Mouse (Mus musculus) CH12.LX (cell line): Measurements from ENCODE around the gene Nlrc3. TPM values are rescaled to one million over a fixed set of nuclear protein-coding genes. Genes with fewer than 3 reads are reported as not detected.

Experiments used
- DNase-seq: peaks from one replicate; pipeline ENCODE4 v3.0.0-alpha.2; 2013; ENCODE audit errors: extremely low read depth
- H3K27ac ChIP-seq: 2 replicates; pipeline ENCODE4 v1.5.1; 2012; ENCODE audit warnings: low read depth, mild to moderate bottlenecking, control low read depth, moderate library complexity; ENCODE audit not compliant: insufficient read depth
- H3K27me3 ChIP-seq: replicated peaks from 2 replicates; pipeline ENCODE3; 2012; ENCODE audit warnings: inconsistent platforms
- H3K36me3 ChIP-seq, 2 experiments: replicated peaks in 1 of 2; 2 replicates each; pipeline versions ENCODE3 to v1.6.1; 2012; ENCODE audit warnings: inconsistent platforms in 1 of 2, low read length in 1 of 2, mild to moderate bottlenecking in 1 of 2, mixed read lengths in 1 of 2, moderate library complexity in 1 of 2; ENCODE audit not compliant: control insufficient read depth in 1 of 2, insufficient read depth in 1 of 2
- H3K4me1 ChIP-seq, 2 experiments: 2 replicates each; pipeline ENCODE4 v1.6.1; 2012; ENCODE audit warnings: inconsistent platforms in 1 of 2, moderate library complexity in 1 of 2; ENCODE audit not compliant: insufficient read depth in 2 of 2, control insufficient read depth in 1 of 2
- H3K4me2 ChIP-seq: 2 replicates; pipeline ENCODE4 v1.6.1; 2012; ENCODE audit warnings: low read depth, mild to moderate bottlenecking, control low read depth; ENCODE audit not compliant: poor library complexity, insufficient read depth, severe bottlenecking
- H3K4me3 ChIP-seq, 3 experiments: fragments of 150-350 bp in 1 of 3; sonication (generic) in 1 of 3; replicated peaks in 1 of 3; 2 replicates each; pipeline versions ENCODE3 to v1.5.1; 2011 to 2012; ENCODE audit warnings: low read depth in 2 of 3, low read length in 2 of 3, mild to moderate bottlenecking in 2 of 3, moderate library complexity in 2 of 3, control low read depth in 1 of 3, improper control_type of control experiment in 1 of 3, inconsistent platforms in 1 of 3, mixed read lengths in 1 of 3; ENCODE audit not compliant: poor library complexity in 1 of 3
- H3K79me2 ChIP-seq: replicated peaks from 2 replicates; pipeline ENCODE4 v1.6.1; 2012; ENCODE audit warnings: mild to moderate bottlenecking, moderate library complexity; ENCODE audit not compliant: control insufficient read depth, poor library complexity, insufficient read depth, severe bottlenecking; ENCODE audit errors: extremely low read depth
- H3K9ac ChIP-seq: 2 replicates; pipeline ENCODE4 v1.6.1; 2012; ENCODE audit warnings: low read depth, mild to moderate bottlenecking, control low read depth, moderate library complexity; ENCODE audit not compliant: insufficient read depth
- H3K9me3 ChIP-seq: replicated peaks from 2 replicates; pipeline ENCODE3; 2012; ENCODE audit warnings: low read length, inconsistent platforms, mixed read lengths
- BHLHE40 ChIP-seq: IDR thresholded peaks from 2 replicates; pipeline ENCODE4 v1.6.1; 2011; ENCODE audit warnings: mild to moderate bottlenecking, low read depth, low read length, improper control_type of control experiment
- CHD1 ChIP-seq: IDR thresholded peaks from 2 replicates; pipeline ENCODE4 v1.6.1; 2012; ENCODE audit warnings: low read depth, low read length, improper control_type of control experiment, inconsistent platforms
- CHD2 ChIP-seq: IDR thresholded peaks from 2 replicates; pipeline ENCODE4 v1.6.1; 2011; ENCODE audit warnings: low read length, improper control_type of control experiment
- CTCF ChIP-seq, 2 experiments: IDR thresholded peaks in 1 of 2; conservative IDR thresholded peaks in 1 of 2; 2 replicates each; pipeline ENCODE4 v1.5.1; 2011 to 2012; ENCODE audit warnings: low read depth in 2 of 2, low read length in 2 of 2, improper control_type of control experiment in 1 of 2, inconsistent platforms in 1 of 2, mild to moderate bottlenecking in 1 of 2, moderate library complexity in 1 of 2
- E2F4 ChIP-seq: IDR thresholded peaks from 2 replicates; pipeline ENCODE4 v1.6.1; 2011; ENCODE audit warnings: low read depth, low read length, improper control_type of control experiment; ENCODE audit not compliant: insufficient replicate concordance
- ELF1 ChIP-seq: IDR thresholded peaks from 2 replicates; pipeline ENCODE4 v1.6.1; 2014; ENCODE audit warnings: low read depth, mild to moderate bottlenecking, inconsistent platforms, low read length, improper control_type of control experiment
- EP300 ChIP-seq: IDR thresholded peaks from 2 replicates; pipeline ENCODE4 v1.6.1; 2011; ENCODE audit warnings: low read length, improper control_type of control experiment
- ETS1 ChIP-seq: conservative IDR thresholded peaks from 2 replicates; pipeline ENCODE4 v1.6.1; 2012; ENCODE audit warnings: low read depth, mild to moderate bottlenecking, inconsistent platforms, low read length, improper control_type of control experiment, moderate library complexity
- GABPA ChIP-seq: IDR thresholded peaks from 2 replicates; pipeline ENCODE4 v1.6.1; 2012; ENCODE audit warnings: low read depth, low read length, improper control_type of control experiment, inconsistent platforms; ENCODE audit not compliant: insufficient replicate concordance
- HCFC1 ChIP-seq: IDR thresholded peaks from 2 replicates; pipeline ENCODE4 v1.6.1; 2012; ENCODE audit warnings: low read depth, mild to moderate bottlenecking, inconsistent platforms, low read length, improper control_type of control experiment
- IRF4 ChIP-seq: IDR thresholded peaks from 2 replicates; pipeline ENCODE4 v1.6.1; 2014; ENCODE audit warnings: low read depth, mild to moderate bottlenecking, inconsistent platforms, low read length, improper control_type of control experiment
- JUN ChIP-seq: IDR thresholded peaks from 2 replicates; pipeline ENCODE4 v1.6.1; 2011; ENCODE audit warnings: low read depth, mild to moderate bottlenecking, low read length, improper control_type of control experiment, moderate library complexity; ENCODE audit not compliant: insufficient read depth
- JUND ChIP-seq: conservative IDR thresholded peaks from 2 replicates; pipeline ENCODE4 v1.6.1; 2011; ENCODE audit warnings: low read depth, low read length, improper control_type of control experiment
- KAT2A ChIP-seq: IDR thresholded peaks from 2 replicates; pipeline ENCODE4 v1.6.1; 2012; ENCODE audit warnings: low read length, improper control_type of control experiment, inconsistent platforms; ENCODE audit not compliant: insufficient replicate concordance
- MAFK ChIP-seq: IDR thresholded peaks from 2 replicates; pipeline ENCODE4 v1.6.1; 2011; ENCODE audit warnings: low read length, improper control_type of control experiment; ENCODE audit not compliant: insufficient replicate concordance
- MAX ChIP-seq: IDR thresholded peaks from 2 replicates; pipeline ENCODE4 v1.6.1; 2011; ENCODE audit warnings: low read length, improper control_type of control experiment
- MAZ ChIP-seq: IDR thresholded peaks from 2 replicates; pipeline ENCODE4 v1.6.1; 2012; ENCODE audit warnings: low read depth, mild to moderate bottlenecking, inconsistent platforms, low read length, improper control_type of control experiment, moderate library complexity
- MEF2A ChIP-seq: IDR thresholded peaks from 2 replicates; pipeline ENCODE4 v1.6.1; 2014; ENCODE audit warnings: low read depth, mild to moderate bottlenecking, inconsistent platforms, low read length, improper control_type of control experiment, borderline replicate concordance
- MXI1 ChIP-seq: IDR thresholded peaks from 2 replicates; pipeline ENCODE4 v1.6.1; 2011; ENCODE audit warnings: mild to moderate bottlenecking, low read depth, low read length, improper control_type of control experiment
- MYC ChIP-seq: IDR thresholded peaks from 2 replicates; pipeline ENCODE4 v1.6.1; 2011; ENCODE audit warnings: low read depth, mild to moderate bottlenecking, improper control_type of control experiment, low read length
- NELFE ChIP-seq: IDR thresholded peaks from 2 replicates; pipeline ENCODE4 v1.6.1; 2011; ENCODE audit warnings: low read depth, low read length, improper control_type of control experiment
- NRF1 ChIP-seq: IDR thresholded peaks from 2 replicates; pipeline ENCODE4 v1.6.1; 2014; ENCODE audit warnings: low read depth, mild to moderate bottlenecking, inconsistent platforms, low read length, improper control_type of control experiment, moderate library complexity
- PAX5 ChIP-seq: IDR thresholded peaks from 2 replicates; pipeline ENCODE4 v1.6.1; 2012; ENCODE audit warnings: low read length, inconsistent platforms, mixed read lengths
- POLR2A ChIP-seq: IDR thresholded peaks from 2 replicates; pipeline ENCODE4 v1.6.1; 2011; ENCODE audit warnings: low read depth, mild to moderate bottlenecking, improper control_type of control experiment, low read length
- POLR2AphosphoS2 ChIP-seq: IDR thresholded peaks from 2 replicates; pipeline ENCODE4 v1.6.1; 2011; ENCODE audit warnings: low read depth, low read length, improper control_type of control experiment
- RAD21 ChIP-seq: IDR thresholded peaks from 2 replicates; pipeline ENCODE4 v1.6.1; 2011; ENCODE audit warnings: low read depth, mild to moderate bottlenecking, low read length, improper control_type of control experiment, moderate library complexity
- RCOR1 ChIP-seq: conservative IDR thresholded peaks from 2 replicates; pipeline ENCODE4 v1.6.1; 2012; ENCODE audit warnings: low read depth, mild to moderate bottlenecking, inconsistent platforms, low read length, improper control_type of control experiment
- SIN3A ChIP-seq: IDR thresholded peaks from 2 replicates; pipeline ENCODE4 v1.6.1; 2012; ENCODE audit warnings: low read length, improper control_type of control experiment, inconsistent platforms
- SMC3 ChIP-seq: IDR thresholded peaks from 2 replicates; pipeline ENCODE4 v1.6.1; 2011; ENCODE audit warnings: low read depth, low read length, improper control_type of control experiment
- TBP ChIP-seq: conservative IDR thresholded peaks from 2 replicates; pipeline ENCODE4 v1.6.1; 2011; ENCODE audit warnings: low read depth, low read length, improper control_type of control experiment
- TCF12 ChIP-seq: IDR thresholded peaks from 2 replicates; pipeline ENCODE4 v1.6.1; 2014; ENCODE audit warnings: low read depth, mild to moderate bottlenecking, inconsistent platforms, low read length, improper control_type of control experiment
- UBTF ChIP-seq: IDR thresholded peaks from 2 replicates; pipeline ENCODE4 v1.6.1; 2012; ENCODE audit warnings: low read depth, mild to moderate bottlenecking, inconsistent platforms, low read length, improper control_type of control experiment, moderate library complexity
- USF1 ChIP-seq: IDR thresholded peaks from 2 replicates; pipeline ENCODE4 v1.6.1; 2014; ENCODE audit warnings: low read depth, mild to moderate bottlenecking, inconsistent platforms, low read length, improper control_type of control experiment
- USF2 ChIP-seq: conservative IDR thresholded peaks from 2 replicates; pipeline ENCODE4 v1.6.1; 2011; ENCODE audit warnings: low read depth, low read length, improper control_type of control experiment
- ZC3H11A ChIP-seq: IDR thresholded peaks from 2 replicates; pipeline ENCODE4 v1.6.1; 2012; ENCODE audit warnings: low read depth, mild to moderate bottlenecking, inconsistent platforms, low read length, improper control_type of control experiment
- ZKSCAN1 ChIP-seq: IDR thresholded peaks from 2 replicates; pipeline ENCODE4 v1.6.1; 2012; ENCODE audit warnings: low read depth, inconsistent platforms, low read length, improper control_type of control experiment, borderline replicate concordance
- ZMIZ1 ChIP-seq: IDR thresholded peaks from 2 replicates; pipeline ENCODE4 v1.6.1; 2012; ENCODE audit warnings: low read depth, mild to moderate bottlenecking, inconsistent platforms, low read length, improper control_type of control experiment
- ZNF384 ChIP-seq: IDR thresholded peaks from 2 replicates; pipeline ENCODE4 v1.6.1; 2012; ENCODE audit warnings: low read depth, low read length, improper control_type of control experiment, inconsistent platforms
- dilution Hi-C: fragments of 300-500 bp; cut with MboI; formaldehyde crosslinking; loops from 2 replicates; pipeline ENCODE4 v1.14.3; 2020; ENCODE audit warnings: low sequenced_read_pairs; ENCODE audit not compliant: extremely low pct_unique_long_range_greater_than_20kb, extremely low pct_ligation_motif_present
- in situ Hi-C: fragments of 300-500 bp; cut with MboI; formaldehyde crosslinking; loops from 3 replicates; pipeline ENCODE4 v1.14.3; 2019; ENCODE audit warnings: low sequenced_read_pairs, low pct_ligation_motif_present, low pct_unique_long_range_greater_than_20kb, mixed read lengths
- polyA plus RNA-seq: library from polyadenylated mRNA; unstranded; fragments of >175 nt; gene quantifications from 2 replicates; pipeline ENCODE4 v1.2.1, GENCODE M21; 2012; ENCODE audit warnings: low read depth; ENCODE audit not compliant: insufficient read length
- total RNA-seq, 2 experiments: library from RNA; depleted of rRNA; stranded (reverse); fragments of 300-350 nt in 1 of 2; fragments of >200 nt in 1 of 2; gene quantifications; 2 replicates each; pipeline ENCODE4 v1.2.3; 2012 to 2014

The Nlrc3 gene
- total and polyA plus RNA-seq, 3 experiments, result 0.13 to 0.69 TPM; not detected in 1

- H3K9me3 ChIP-seq, result no peaks in the 10 kb centered on the region
- DNase-seq, result peak; percentile 94
- peaks cover 14% of the 10 kb centered on the region for H3K79me2 ChIP-seq
- peak; percentile 66 for TF ChIP-seq RAD21
- TF ChIP-seq RCOR1, result no peak
- TF ChIP-seq ZKSCAN1, result no peak
- peak; percentile 52 to 83 for TF ChIP-seq CTCF (conservative IDR thresholded peaks at IDR 0.05 in 1 of 2, IDR thresholded peaks at IDR 0.05 in 1 of 2; ENCODE audit: low read depth in 2 of 2, low read length in 2 of 2)
- peak; percentile 43; the same call in 1 of the 2 replicates for TF ChIP-seq JUN
- peak; percentile 96 for TF ChIP-seq TBP
- 0 out of 2 replicates have a peak, but pooled peaks have one; percentile 2 for TF ChIP-seq EP300
- peak; percentile 96 for TF ChIP-seq SIN3A
- peak; percentile 81 for TF ChIP-seq POLR2A
- no peak for TF ChIP-seq MAZ
- peak; percentile 73 for TF ChIP-seq ZMIZ1
- peak; percentile 89; the same call in 1 of the 2 replicates for TF ChIP-seq MYC
- peak; percentile 86 for TF ChIP-seq NRF1
- TF ChIP-seq KAT2A, result peak; percentile 79; the same call in 1 of the 2 replicates
- TF ChIP-seq USF1, result no peak
- TF ChIP-seq MAX, result peak; percentile 75
- TF ChIP-seq UBTF, result no peak
- peak; percentile 90 for TF ChIP-seq ELF1
- no peak for TF ChIP-seq USF2
- peak; percentile 95 for TF ChIP-seq E2F4
- TF ChIP-seq ETS1, result peak; percentile 58
- peak; percentile 94 for TF ChIP-seq MXI1
- TF ChIP-seq TCF12, result peak; percentile 81
- peak; percentile 81 for TF ChIP-seq MEF2A
- TF ChIP-seq BHLHE40, result 0 out of 2 replicates have a peak, but pooled peaks have one; percentile 9
- no peak for TF ChIP-seq ZC3H11A
- peak; percentile 27; the same call in 1 of the 2 replicates for TF ChIP-seq CHD1
- no peak for TF ChIP-seq PAX5
- peak; percentile 12; the same call in 1 of the 2 replicates for TF ChIP-seq ZNF384
- peak; percentile 76; the same call in 1 of the 2 replicates for TF ChIP-seq POLR2AphosphoS2
- peak; percentile 27; the same call in 1 of the 2 replicates for TF ChIP-seq GABPA
- peak; percentile 75; the same call in 1 of the 2 replicates for TF ChIP-seq NELFE
- peak; percentile 63; the same call in 1 of the 2 replicates for TF ChIP-seq JUND
- peak; percentile 72 for TF ChIP-seq SMC3
- peak; percentile 90 for TF ChIP-seq HCFC1
- peak; percentile 72 for TF ChIP-seq IRF4
- no peak for TF ChIP-seq MAFK
- TF ChIP-seq CHD2, result peak; percentile 76
- H3K4me3 ChIP-seq, result peak within 1 kb of the TSS; percentile 65 to 93 (median 91)
- peak within 1 kb of the TSS; percentile 96 for H3K4me2 ChIP-seq
- in situ Hi-C loops, result no loop called here
- peak within 1 kb of the TSS; percentile 89 for H3K9ac ChIP-seq
- dilution Hi-C loops, result no loop called here
- peaks cover 43 to 67% of the 10 kb centered on the region in 2 experiments for H3K36me3 ChIP-seq
- 0 out of 2 replicates have a peak within 1 kb of the TSS, but pooled peaks have one; percentile 6 for H3K27ac ChIP-seq
- H3K4me1 ChIP-seq, result peaks cover 6 to 21% of the 10 kb centered on the region in 2 experiments
- no peaks in the 10 kb centered on the region for H3K27me3 ChIP-seq
These were observed 67.8 kb downstream of the Nlrc3 start, which contains the start of the genes 1700037C18Rik and Cluap1 for GRCm38 (mm10) chr16:3908537-3909111. Gene 1700037C18Rik (minus strand): TSS chr16:3908689. Gene Cluap1 (plus strand): TSS chr16:3908801.
